Mouse (Mus musculus) neural tube, embryonic 12.5 days (tissue): Measurements from ENCODE around the gene Dgat2l6. TPM values are rescaled to one million over a fixed set of nuclear protein-coding genes. Genes with fewer than 3 reads are reported as not detected.

Source experiments
- ATAC-seq: fragments of 200-750 bp; cut with Nextera tagmentation; 2 replicates; pipeline ENCODE4 v1.8.0; 2017; ENCODE audit warnings: low read depth, mild to moderate bottlenecking, moderate TSS enrichment, moderate library complexity; ENCODE audit not compliant: low FRiP score
- H3K27ac ChIP-seq: fragments of 300-500 bp; sonication (generic); 2 replicates; pipeline ENCODE4 v1.5.1; 2016
- H3K27me3 ChIP-seq: fragments of 300-500 bp; sonication (generic); replicated peaks from 2 replicates; pipeline ENCODE4 v1.6.1; 2016; ENCODE audit warnings: mild to moderate bottlenecking
- H3K36me3 ChIP-seq: fragments of 300-500 bp; sonication (generic); 2 replicates; pipeline ENCODE4 v1.6.1; 2016; ENCODE audit warnings: mild to moderate bottlenecking
- H3K4me1 ChIP-seq: fragments of 300-500 bp; sonication (generic); 2 replicates; pipeline ENCODE4 v1.6.1; 2016
- H3K4me2 ChIP-seq: fragments of 300-500 bp; sonication (generic); replicated peaks from 2 replicates; pipeline ENCODE4 v1.6.1; 2016; ENCODE audit warnings: mild to moderate bottlenecking
- H3K4me3 ChIP-seq: fragments of 300-500 bp; sonication (generic); 2 replicates; pipeline ENCODE4 v1.5.1; 2016
- H3K9ac ChIP-seq: fragments of 300-500 bp; sonication (generic); 2 replicates; pipeline ENCODE4 v1.6.1; 2016; ENCODE audit warnings: mild to moderate bottlenecking
- H3K9me3 ChIP-seq: fragments of 300-500 bp; sonication (generic); 2 replicates; pipeline ENCODE4 v1.6.1; 2016; ENCODE audit warnings: mild to moderate bottlenecking
- WGBS: fragments of 180-500 bp; shearing (Covaris S2); methylation state at CpG from one replicate; pipeline ENCODE4 v1.1.7; 2016; 5-methylcytosine and 5-hydroxymethylcytosine counted together
- polyA plus RNA-seq: library from polyadenylated mRNA; unstranded; fragments of >200 nt; fragmentation: Nextera tagmentation; extraction: Ambion mirVana; gene quantifications from 2 replicates; pipeline ENCODE4 v1.2.1, GENCODE M21; 2016

The Dgat2l6 gene
- polyA plus RNA-seq, 1 experiment from 2014 or later, result not detected

GRCm38 (mm10) chrX:100556026-100556425 is 31.4 kb downstream of the Dgat2l6 start:
- WGBS, result 79% methylated on average over 3 of the region's 3 CpGs
- no peaks in the 10 kb centered on the region for H3K4me1 ChIP-seq
- no peak for ATAC-seq

GRCm38 (mm10) chrX:100565696-100566095 is 41.1 kb downstream of the Dgat2l6 start:
- Histone ChIP-seq H3K27ac (no peak overlapping the region), H3K4me3 (no peak overlapping the region), H3K9ac (no peak overlapping the region), H3K27me3 (no peaks in the 10 kb centered on the region), H3K36me3 (no peaks in the 10 kb centered on the region), H3K9me3 (no peaks in the 10 kb centered on the region), H3K4me1 (no peaks in the 10 kb centered on the region), H3K4me2 (no peak overlapping the region)
- WGBS, result 91% methylated on average over 3 of the region's 3 CpGs
- no peak for ATAC-seq

More at GRCm38 (mm10) chrX:100556026-100556425, 31.4 kb downstream of the Dgat2l6 start:
- Histone ChIP-seq H3K4me3 (no peak overlapping the region), H3K9me3 (no peaks in the 10 kb centered on the region), H3K4me2 (no peak overlapping the region), H3K27me3 (no peaks in the 10 kb centered on the region), H3K36me3 (no peaks in the 10 kb centered on the region), H3K27ac (no peak overlapping the region), H3K9ac (no peak overlapping the region)

GRCm38 (mm10) chrX:100571951-100572350 is 47.3 kb downstream of the Dgat2l6 start, which contains the start of gene Awat1:
Gene Awat1 (plus strand): TSS chrX:100572251.
- 75% methylated on average over 1 of the region's 1 CpGs for WGBS
- Histone ChIP-seq H3K27ac (no peak within 1 kb of the TSS), H3K4me3 (no peak within 1 kb of the TSS), H3K36me3 (no peaks in the 10 kb centered on the region), H3K9me3 (no peaks in the 10 kb centered on the region), H3K9ac (no peak within 1 kb of the TSS), H3K4me2 (no peak within 1 kb of the TSS), H3K4me1 (no peaks in the 10 kb centered on the region), H3K27me3 (no peaks in the 10 kb centered on the region)
- ATAC-seq, result no peak

- 62% methylated on average over 4 of the region's 4 CpGs for WGBS
- no peak within 1 kb of the TSS for H3K4me3 ChIP-seq
- ATAC-seq, result no peak
These were observed 70.2 kb downstream of the Dgat2l6 start, which contains the start of gene P2ry4 for GRCm38 (mm10) chrX:100594791-100595190. Gene P2ry4 (minus strand): TSS chrX:100594869.

More at GRCm38 (mm10) chrX:100594791-100595190, 70.2 kb downstream of the Dgat2l6 start, which contains the start of gene P2ry4:
- H3K27ac ChIP-seq, result no peak within 1 kb of the TSS
- no peaks in the 10 kb centered on the region for H3K9me3 ChIP-seq
- no peaks in the 10 kb centered on the region for H3K4me1 ChIP-seq
- H3K9ac ChIP-seq, result no peak within 1 kb of the TSS
- H3K36me3 ChIP-seq, result no peaks in the 10 kb centered on the region
- no peaks in the 10 kb centered on the region; the same call in 1 of the 2 replicates for H3K27me3 ChIP-seq
- H3K4me2 ChIP-seq, result no peak within 1 kb of the TSS

Other genes with a start within 250 kb of the Dgat2l6 start
- not detected in 2 replicates for gene Otud6a, start 95.8 kb upstream of the Dgat2l6 start, polyA plus RNA-seq
- 0.37 and 0.40 TPM in 2 replicates for gene Awat2, start 82.1 kb upstream of the Dgat2l6 start, polyA plus RNA-seq
- 30.9 and 32.2 TPM in 2 replicates for gene Igbp1, start 30.5 kb upstream of the Dgat2l6 start, polyA plus RNA-seq
- gene Awat1, start 47.4 kb downstream of the Dgat2l6 start, polyA plus RNA-seq, result not detected in 2 replicates
- not detected in 2 replicates for gene P2ry4, start 70.0 kb downstream of the Dgat2l6 start, polyA plus RNA-seq
- gene Arr3, start 80.7 kb downstream of the Dgat2l6 start, polyA plus RNA-seq, result not detected in 2 replicates
- 24.2 and 25.3 TPM in 2 replicates for gene Kif4, start 100.9 kb downstream of the Dgat2l6 start, polyA plus RNA-seq
- gene Pdzd11, start 101.7 kb downstream of the Dgat2l6 start, polyA plus RNA-seq, result 115 and 117 TPM in 2 replicates
- 8.7 and 10.7 TPM in 2 replicates for gene Gdpd2, start 205.0 kb downstream of the Dgat2l6 start, polyA plus RNA-seq
- gene Dlg3, start 242.9 kb downstream of the Dgat2l6 start, polyA plus RNA-seq, result 11.6 and 13.7 TPM in 2 replicates